Mouse (Mus musculus): ENCODE data around the gene Wfdc2.
A peak's percentile ranks its signal among the peaks of the same experiment; 100 is the strongest.

- peak; percentile 57; the same call in 1 of the 2 replicates for TF ChIP-seq CTCF (IDR thresholded peaks at IDR 0.05; ENCODE audit: extremely low read depth, insufficient read depth, insufficient read length, insufficient replicate concordance)
- no peak for TF ChIP-seq POLR2A (IDR thresholded peaks at IDR 0.05; ENCODE audit: low read depth, low read length)
Measured at GRCm38 (mm10) chr2:164520782-164521181, 41.4 kb upstream of the Wfdc2 start.

Data from spleen, adult 2 months (tissue).